Mouse (Mus musculus) testis, postnatal 10 days (tissue): Measurements from ENCODE around the gene Scgb1a1.
"Not testable (repeated sequence)": the region's sequence is repeated elsewhere in the genome, so short reads cannot be mapped to it uniquely, and the experiment has no call there.

Source experiments
- DNase-seq: peaks from one replicate; pipeline ENCODE4 v3.0.0; 2021; ENCODE audit warnings: low spot score

Scgb1a1 gene

GRCm38 (mm10) chr19:9087821-9088220 is at the start of gene Scgb1a1:
TSS of gene Scgb1a1 (minus strand) at chr19:9087958.
- DNase-seq, result no peak

GRCm38 (mm10) chr19:9137159-9137558 is 49.4 kb upstream of the Scgb1a1 start:
- no peak for DNase-seq

GRCm38 (mm10) chr19:9135512-9136331 is 48.0 kb upstream of the Scgb1a1 start, which contains the start of gene Asrgl1:
TSS of gene Asrgl1 (minus strand) at chr19:9135636.
- peak; percentile 94 for DNase-seq

GRCm38 (mm10) chr19:9134746-9135511 is 47.2 kb upstream of the Scgb1a1 start:
- peak; percentile 58 for DNase-seq

- DNase-seq, result no peak
These were observed 42.2 kb upstream of the Scgb1a1 start for GRCm38 (mm10) chr19:9129996-9130395.

- DNase-seq, result no peak
These were observed 40.9 kb upstream of the Scgb1a1 start for GRCm38 (mm10) chr19:9128499-9129194.

- DNase-seq, result not testable (repeated sequence)
These were observed 36.2 kb upstream of the Scgb1a1 start for GRCm38 (mm10) chr19:9123986-9124385.

GRCm38 (mm10) chr19:9122390-9122789 is 34.6 kb upstream of the Scgb1a1 start:
- DNase-seq, result no peak

- DNase-seq, result no peak
These were observed 32.1 kb upstream of the Scgb1a1 start for GRCm38 (mm10) chr19:9119655-9120425.

- DNase-seq, result no peak
These were observed 29.5 kb upstream of the Scgb1a1 start for GRCm38 (mm10) chr19:9117275-9117674.

GRCm38 (mm10) chr19:9116268-9116667 is 28.5 kb upstream of the Scgb1a1 start:
- no peak for DNase-seq

GRCm38 (mm10) chr19:9112043-9112442 is 24.3 kb upstream of the Scgb1a1 start:
- no peak for DNase-seq

GRCm38 (mm10) chr19:9110182-9110869 is 22.6 kb upstream of the Scgb1a1 start:
- DNase-seq, result no peak

GRCm38 (mm10) chr19:9108536-9108935 is 20.8 kb upstream of the Scgb1a1 start:
- no peak for DNase-seq

- DNase-seq, result no peak
These were observed 19.6 kb upstream of the Scgb1a1 start for GRCm38 (mm10) chr19:9107379-9107755.

GRCm38 (mm10) chr19:9106751-9107378 is 19.1 kb upstream of the Scgb1a1 start:
- no peak for DNase-seq

- no peak for DNase-seq
These were observed 18.3 kb upstream of the Scgb1a1 start for GRCm38 (mm10) chr19:9106096-9106495.

- DNase-seq, result no peak
These were observed 17.4 kb upstream of the Scgb1a1 start for GRCm38 (mm10) chr19:9105101-9105685.

GRCm38 (mm10) chr19:9103986-9104385 is 16.2 kb upstream of the Scgb1a1 start:
- no peak for DNase-seq

- DNase-seq, result no peak
These were observed 13.3 kb upstream of the Scgb1a1 start for GRCm38 (mm10) chr19:9101062-9101457.
